Mouse (Mus musculus) T-cell, adult 66 days (primary cell): ENCODE data around the gene Zfp966. TPM values are rescaled to one million over a fixed set of nuclear protein-coding genes. Genes with fewer than 3 reads are reported as not detected.

Source experiments
- total RNA-seq, 2 experiments: library from RNA; stranded (reverse); gene quantifications; 3 replicates in 1 of 2; 4 replicates in 1 of 2; pipeline ENCODE4 v1.2.4; 2023

Gene Zfp966
- total RNA-seq: 1 to 10 TPM; 6.6 to 7.4 TPM

DNA sequence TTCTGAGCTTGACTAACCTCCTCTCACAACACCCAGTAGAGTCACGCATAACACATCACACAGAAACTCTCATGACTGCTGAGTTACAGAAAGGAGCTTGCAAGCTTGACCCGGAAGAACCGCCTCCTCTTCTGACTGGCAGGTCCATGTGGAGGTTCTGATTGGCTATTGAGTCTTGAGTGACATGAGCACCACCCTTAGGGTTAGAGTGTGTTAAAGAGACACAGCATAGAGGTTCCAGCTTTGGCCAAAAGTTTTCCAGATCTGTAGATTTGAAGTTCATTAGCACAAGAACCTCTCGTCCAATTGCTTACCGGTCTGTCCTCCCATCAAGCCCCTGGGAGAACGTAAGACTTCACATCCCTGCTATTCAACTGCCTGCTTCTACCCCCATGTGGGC, at the start of gene Zfp966:
Gene Zfp966, minus strand, starts transcription at position 101 of the 400 bp plus-strand sequence.

GRCm38 (mm10) chr2:175965031-175965430, 34.1 kb upstream of the Zfp966 start, which contains the start of gene Gm2026:
TSS of gene Gm2026 (plus strand) at chr2:175965331.

GRCm38 (mm10) chr2:175869024-175869423, 61.9 kb downstream of the Zfp966 start, which contains the start of gene Gm6710:
TSS of gene Gm6710 (plus strand) at chr2:175869219.

Other genes with a start within 250 kb of the Zfp966 start
- gene Zfp969, start 227.5 kb downstream of the Zfp966 start, total RNA-seq: not detected
- gene Gm2007, start 189.6 kb downstream of the Zfp966 start, total RNA-seq: not detected
- gene Gm14288, start 130.0 kb downstream of the Zfp966 start, total RNA-seq: 1 to 10 TPM in 1 of 2 experiments, not detected in 1; 5.3 TPM
- 1 to 10 TPM; 4.3 to 7.4 TPM for gene Gm6710, start 61.9 kb downstream of the Zfp966 start, total RNA-seq
- 1 to 10 TPM; 3.1 to 4.6 TPM for gene Gm2026, start 34.2 kb upstream of the Zfp966 start, total RNA-seq
- 1 to 10 TPM in 1 of 2 experiments, under 1 TPM in 1; 0.44 to 1.2 TPM for gene Gm2004, start 218.7 kb upstream of the Zfp966 start, total RNA-seq